In the genomic region with DNA sequence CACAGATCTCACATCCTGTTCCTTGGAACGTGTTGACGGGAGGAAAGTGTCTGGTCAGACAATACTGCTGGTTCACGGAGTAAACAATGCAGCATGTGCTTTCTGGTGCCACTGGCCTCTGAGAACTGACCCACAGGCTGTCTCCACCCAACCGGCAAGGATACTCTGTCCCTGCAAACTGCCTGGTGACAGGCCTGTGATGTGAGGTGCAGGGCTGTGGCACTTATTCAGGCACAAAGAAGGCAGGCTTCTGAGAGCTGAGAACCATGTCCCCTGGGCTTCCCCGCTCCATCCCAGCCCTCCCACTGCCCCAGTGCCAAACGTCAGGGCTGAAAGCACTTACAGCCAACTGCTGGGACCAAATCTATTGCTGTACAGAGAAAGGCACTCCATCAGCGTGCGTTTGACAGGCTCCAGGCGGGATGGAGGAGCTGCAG, we compare ENCODE assay signal across 9 mouse cellular contexts.
A peak's percentile ranks its signal among the peaks of the same experiment; 100 is the strongest.
DNase-seq lines count a peak whose midpoint lies in the region; ATAC-seq lines count a peak whose summit lies in the region.
"Had no signal": no experiment of that assay in that cellular context is flagged by ENCODE, and none has a peak within 500 bp of the region (broad histone marks: within the 10 kb centered on the region; RNA-seq: fewer than 3 reads in every experiment).

No protein-coding gene starts in this region.

- intact Hi-C loops in heart, postnatal 14 days (cut with DNase I): no loop called here

- H3K9me3 ChIP-seq in neural tube, embryonic 15.5 days (replicated peaks): no peaks in the 10 kb centered on the region

- no peaks in the 10 kb centered on the region for H3K36me3 ChIP-seq in neural tube, embryonic 15.5 days

- H3K27ac ChIP-seq in neural tube, embryonic 15.5 days (replicated peaks): no peak overlapping the region

- no peak overlapping the region for H3K9ac ChIP-seq in neural tube, embryonic 15.5 days (replicated peaks)

- WGBS in neural tube, embryonic 15.5 days: 16% methylated on average over 9 of the region's 9 CpGs

- H3K4me3 ChIP-seq in neural tube, embryonic 15.5 days (replicated peaks): no peak overlapping the region

- peaks cover 10% of the 10 kb centered on the region for H3K27me3 ChIP-seq in neural tube, embryonic 15.5 days (replicated peaks)

- peaks cover 18% of the 10 kb centered on the region for H3K4me1 ChIP-seq in neural tube, embryonic 15.5 days

- ATAC-seq in neural tube, embryonic 15.5 days (ENCODE audit: low FRiP score): no peak

- no peak overlapping the region for H3K4me2 ChIP-seq in neural tube, embryonic 15.5 days

- DNase-seq in neural tube, embryonic 10.5 days (ENCODE audit: extremely low spot score, low spot score): peak; percentile 38
- peak; percentile 12 to 24 for DNase-seq in heart, postnatal 14 days
- peak; percentile 22 to 44 for DNase-seq in kidney, postnatal 36 days
- DNase-seq in layer of hippocampus, postnatal 36 days: no peak
- DNase-seq in left cerebral cortex, adult 18-20 months (ENCODE audit: low spot score in 2 of 2): no peak
- no peak for DNase-seq in cerebellum, adult 9-10 months
- DNase-seq: adrenal gland, adult 8-10 months; cerebellum, postnatal 36 days had no signal

Comparison
In these comparisons a context has a peak if more than half of its experiments do, and no peak if none do; other contexts are left out.
1. DNase-seq: peak in neural tube, embryonic 10.5 days (single experiment), heart, postnatal 14 days (2 of 2) and kidney, postnatal 36 days (2 of 2); none in layer of hippocampus, postnatal 36 days (0 of 2), left cerebral cortex, adult 18-20 months (0 of 2) and cerebellum, adult 9-10 months (single experiment).